Mouse (Mus musculus) neural tube, embryonic 13.5 days (tissue): ENCODE measurements around the gene Adora2b. TPM values are rescaled to one million over a fixed set of nuclear protein-coding genes. Genes with fewer than 3 reads are reported as not detected.

ENCODE experiments used
- ATAC-seq: fragments of 200-750 bp; cut with Nextera tagmentation; 2 replicates; pipeline ENCODE4 v1.8.0; 2017; ENCODE audit warnings: low read depth, mild to moderate bottlenecking, moderate TSS enrichment, moderate library complexity
- H3K27ac ChIP-seq: fragments of 300-500 bp; sonication (generic); replicated peaks from 2 replicates; pipeline ENCODE4 v1.5.1; 2015; ENCODE audit warnings: moderate library complexity, mild to moderate bottlenecking, inconsistent platforms
- H3K27me3 ChIP-seq: fragments of 300-500 bp; sonication (generic); 2 replicates; pipeline ENCODE4 v1.6.1; 2015; ENCODE audit warnings: mild to moderate bottlenecking, inconsistent platforms
- H3K36me3 ChIP-seq: fragments of 300-500 bp; sonication (generic); 2 replicates; pipeline ENCODE4 v1.6.1; 2015; ENCODE audit warnings: mild to moderate bottlenecking, inconsistent platforms
- H3K4me1 ChIP-seq: fragments of 300-500 bp; sonication (generic); replicated peaks from 2 replicates; pipeline ENCODE4 v1.6.1; 2015; ENCODE audit warnings: inconsistent platforms
- H3K4me2 ChIP-seq: fragments of 300-500 bp; sonication (generic); 2 replicates; pipeline ENCODE4 v1.6.1; 2015; ENCODE audit warnings: inconsistent platforms, mild to moderate bottlenecking, moderate library complexity
- H3K4me3 ChIP-seq: fragments of 300-500 bp; sonication (generic); 2 replicates; pipeline ENCODE4 v1.5.1; 2015; ENCODE audit warnings: mild to moderate bottlenecking, inconsistent platforms
- H3K9ac ChIP-seq: fragments of 300-500 bp; sonication (generic); 2 replicates; pipeline ENCODE4 v1.6.1; 2015; ENCODE audit warnings: moderate library complexity, mild to moderate bottlenecking, inconsistent platforms
- H3K9me3 ChIP-seq: fragments of 300-500 bp; sonication (generic); 2 replicates; pipeline ENCODE4 v1.6.1; 2016; ENCODE audit warnings: inconsistent platforms
- whole genome bisulfite sequencing: fragments of 180-500 bp; shearing (Covaris S2); methylation state at CpG from one replicate; pipeline ENCODE4 v1.1.7; 2015; 5-methylcytosine and 5-hydroxymethylcytosine counted together
- polyA plus RNA-seq: library from polyadenylated mRNA; unstranded; fragments of >200 nt; fragmentation: Nextera tagmentation; extraction: Ambion mirVana; gene quantifications from 2 replicates; pipeline ENCODE4 v1.2.1, GENCODE M21; 2015

The Adora2b gene
- polyA plus RNA-seq, 1 experiment from 2014 or later: 5.9 TPM

GRCm38 (mm10) chr11:62224797-62225196, 24.0 kb upstream of the Adora2b start:
- no peak overlapping the region for H3K4me3 ChIP-seq
- no peak overlapping the region for H3K27ac ChIP-seq
- no peaks in the 10 kb centered on the region for H3K4me1 ChIP-seq
- H3K9me3 ChIP-seq: no peaks in the 10 kb centered on the region
- no peak overlapping the region for H3K9ac ChIP-seq
- no peaks in the 10 kb centered on the region for H3K27me3 ChIP-seq
- WGBS: 77% methylated on average over 4 of the region's 4 CpGs
- H3K4me2 ChIP-seq: no peak overlapping the region
- no peak for ATAC-seq
- 0 out of 2 replicates have a peak, but pooled peaks cover 8% of the 10 kb centered on the region for H3K36me3 ChIP-seq

GRCm38 (mm10) chr11:62240631-62241261, 8.0 kb upstream of the Adora2b start:
- Histone ChIP-seq H3K27me3 (no peaks in the 10 kb centered on the region), H3K9me3 (no peaks in the 10 kb centered on the region), H3K36me3 (no peaks in the 10 kb centered on the region), H3K4me2 (no peak overlapping the region), H3K9ac (no peak overlapping the region), H3K27ac (no peak overlapping the region), H3K4me1 (no peaks in the 10 kb centered on the region), H3K4me3 (no peak overlapping the region)
- WGBS: 87% methylated on average over 12 of the region's 12 CpGs
- no peak for ATAC-seq

- H3K4me3 ChIP-seq: no peak overlapping the region
- H3K27ac ChIP-seq: no peak overlapping the region
- peaks cover 15% of the 10 kb centered on the region; the same call in 1 of the 2 replicates for H3K27me3 ChIP-seq
- ATAC-seq: no peak
- no peaks in the 10 kb centered on the region for H3K9me3 ChIP-seq
- no peaks in the 10 kb centered on the region for H3K36me3 ChIP-seq
- no peak overlapping the region for H3K4me2 ChIP-seq
- WGBS: 92% methylated on average over 8 of the region's 8 CpGs
- H3K4me1 ChIP-seq: peaks cover 4% of the 10 kb centered on the region
- no peak overlapping the region for H3K9ac ChIP-seq
These were observed 4.9 kb upstream of the Adora2b start for GRCm38 (mm10) chr11:62243871-62244270.

DNA sequence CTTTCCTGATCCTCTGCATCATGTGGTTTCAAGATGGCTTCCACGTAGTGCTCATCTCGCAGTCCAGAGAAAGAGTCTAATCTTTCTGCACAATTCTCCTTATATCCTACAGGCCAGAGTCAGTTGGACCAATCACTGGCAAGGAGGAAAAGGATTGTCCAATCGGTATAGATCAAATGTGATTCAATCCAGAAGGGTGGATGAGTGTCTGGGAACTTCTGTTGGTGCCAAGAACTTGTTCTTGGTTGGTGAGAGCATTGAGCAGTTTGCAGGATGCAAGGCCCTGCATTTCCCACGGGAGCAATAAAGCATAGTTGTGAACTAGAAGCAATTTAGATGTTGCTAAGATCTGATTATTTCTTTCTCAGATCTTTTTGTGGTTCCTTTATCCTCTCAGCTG, 4.3 kb upstream of the Adora2b start:
- Histone ChIP-seq H3K4me2 (no peak overlapping the region), H3K27ac (no peak overlapping the region), H3K36me3 (no peaks in the 10 kb centered on the region), H3K9ac (no peak overlapping the region), H3K4me3 (no peak overlapping the region), H3K27me3 (peaks cover 18% of the 10 kb centered on the region), H3K9me3 (no peaks in the 10 kb centered on the region), H3K4me1 (peaks cover 9% of the 10 kb centered on the region)
- 94% methylated on average over 4 of the region's 4 CpGs for WGBS
- ATAC-seq: no peak

GRCm38 (mm10) chr11:62247759-62248400, 904 bp upstream of the Adora2b start:
- peaks cover 38% of the 10 kb centered on the region for H3K27me3 ChIP-seq
- peak overlapping the region; percentile 67 for H3K9ac ChIP-seq
- H3K4me3 ChIP-seq: peak overlapping the region; percentile 65
- ATAC-seq: no peak
- H3K36me3 ChIP-seq: no peaks in the 10 kb centered on the region
- H3K4me2 ChIP-seq: peak overlapping the region; percentile 95
- H3K27ac ChIP-seq: no peak overlapping the region
- WGBS: 40% methylated on average over 18 of the region's 18 CpGs
- H3K9me3 ChIP-seq: no peaks in the 10 kb centered on the region
- peaks cover 24% of the 10 kb centered on the region for H3K4me1 ChIP-seq

DNA sequence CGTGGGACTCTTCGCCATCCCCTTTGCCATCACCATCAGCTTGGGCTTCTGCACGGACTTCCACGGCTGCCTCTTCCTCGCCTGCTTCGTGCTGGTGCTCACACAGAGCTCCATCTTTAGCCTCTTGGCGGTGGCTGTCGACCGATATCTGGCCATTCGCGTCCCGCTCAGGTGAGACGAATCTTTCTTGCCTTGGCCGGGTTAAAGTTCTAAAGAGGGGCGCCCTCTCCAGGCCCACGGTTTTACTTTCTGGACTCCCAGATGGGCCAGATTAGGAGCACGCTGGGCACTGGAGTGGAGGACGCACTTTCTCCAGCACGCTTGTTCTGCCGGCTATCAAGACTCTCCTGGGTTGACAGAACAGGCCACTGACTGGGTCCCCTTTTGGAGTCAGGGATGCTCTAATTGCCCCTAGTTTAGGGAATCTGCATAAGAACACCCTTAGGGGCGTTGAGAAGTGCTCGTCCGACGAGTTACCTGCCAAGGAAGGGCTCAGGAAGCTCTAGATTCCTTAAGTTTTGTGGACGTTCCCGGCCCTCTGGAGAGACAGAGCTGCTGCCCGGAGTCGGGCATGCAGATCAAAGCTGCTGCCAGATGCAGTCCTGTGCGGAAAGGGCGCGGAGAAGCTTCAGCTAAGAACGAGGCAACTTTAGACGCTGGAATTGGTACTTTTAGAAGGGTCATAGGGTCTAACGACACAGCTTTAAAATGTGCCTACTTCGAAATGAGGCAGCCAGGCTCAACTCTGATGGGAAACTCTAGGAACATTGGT, 668 bp downstream of the Adora2b start:
- 2% methylated on average over 35 of the region's 35 CpGs for WGBS
- Histone ChIP-seq H3K27ac (no peak overlapping the region), H3K36me3 (no peaks in the 10 kb centered on the region), H3K4me1 (peaks cover 24% of the 10 kb centered on the region), H3K9ac (peak overlapping the region; percentile 67), H3K4me2 (peak overlapping the region; percentile 95), H3K9me3 (no peaks in the 10 kb centered on the region), H3K27me3 (peaks cover 38% of the 10 kb centered on the region), H3K4me3 (peak overlapping the region; percentile 65)
- ATAC-seq: peak; percentile 52

DNA sequence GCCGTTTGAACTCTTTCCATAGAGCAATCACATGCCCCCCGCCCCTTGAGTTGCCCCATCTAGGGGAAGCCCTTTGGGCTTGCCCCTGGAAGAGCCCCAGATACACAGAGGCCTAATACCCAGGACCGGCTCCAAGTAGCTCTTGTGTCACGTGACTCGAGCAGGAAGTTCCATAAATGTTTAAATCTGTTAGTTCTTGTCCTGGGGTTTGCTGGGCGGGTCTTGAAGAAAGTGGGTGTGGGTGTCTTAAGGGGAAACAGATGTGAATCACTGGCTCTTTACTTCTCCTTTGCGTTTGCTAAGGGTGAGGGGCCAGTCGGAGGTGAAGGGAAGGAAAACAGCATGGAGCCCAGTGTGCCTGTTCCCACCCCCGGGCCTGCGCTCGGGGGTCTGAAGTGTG, 2.3 kb downstream of the Adora2b start:
- H3K4me3 ChIP-seq: 0 out of 2 replicates have a peak overlapping the region, but pooled peaks have one; percentile 65
- no peak for ATAC-seq
- WGBS: 66% methylated on average over 11 of the region's 11 CpGs
- no peak overlapping the region for H3K9ac ChIP-seq
- H3K4me1 ChIP-seq: peaks cover 24% of the 10 kb centered on the region
- H3K4me2 ChIP-seq: peak overlapping the region; percentile 95
- H3K36me3 ChIP-seq: no peaks in the 10 kb centered on the region
- H3K27ac ChIP-seq: no peak overlapping the region
- no peaks in the 10 kb centered on the region for H3K9me3 ChIP-seq
- peaks cover 38% of the 10 kb centered on the region for H3K27me3 ChIP-seq

DNA sequence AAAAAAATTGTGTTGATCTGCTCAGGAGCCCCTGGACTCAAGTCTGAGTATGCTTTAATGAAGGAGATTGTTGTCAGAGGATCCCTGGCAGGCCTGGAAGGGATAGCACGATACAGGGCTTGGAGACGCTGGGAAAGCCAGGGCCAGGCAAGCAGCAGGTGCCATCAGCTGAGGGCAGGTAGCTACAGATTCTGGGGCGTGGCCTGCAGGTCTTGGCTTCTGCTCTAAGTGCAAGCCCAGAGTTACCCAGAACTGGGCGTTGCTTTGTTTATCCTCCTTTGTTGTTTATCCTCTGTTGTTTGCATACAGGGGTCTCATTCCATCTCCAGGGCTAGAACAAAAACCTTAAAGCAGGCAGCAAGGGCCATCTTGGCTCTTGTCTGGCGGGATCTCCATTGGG, 4.6 kb downstream of the Adora2b start:
- no peak overlapping the region for H3K27ac ChIP-seq
- no peak overlapping the region for H3K4me3 ChIP-seq
- H3K27me3 ChIP-seq: peaks cover 23% of the 10 kb centered on the region
- no peak for ATAC-seq
- H3K4me1 ChIP-seq: peaks cover 19% of the 10 kb centered on the region
- no peak overlapping the region for H3K4me2 ChIP-seq
- 85% methylated on average over 5 of the region's 5 CpGs for WGBS
- no peak overlapping the region for H3K9ac ChIP-seq
- H3K36me3 ChIP-seq: no peaks in the 10 kb centered on the region
- no peaks in the 10 kb centered on the region for H3K9me3 ChIP-seq

- no peak overlapping the region for H3K4me3 ChIP-seq
- WGBS: 59% methylated on average over 5 of the region's 5 CpGs
These were observed 10.4 kb downstream of the Adora2b start for GRCm38 (mm10) chr11:62259214-62259613.

DNA sequence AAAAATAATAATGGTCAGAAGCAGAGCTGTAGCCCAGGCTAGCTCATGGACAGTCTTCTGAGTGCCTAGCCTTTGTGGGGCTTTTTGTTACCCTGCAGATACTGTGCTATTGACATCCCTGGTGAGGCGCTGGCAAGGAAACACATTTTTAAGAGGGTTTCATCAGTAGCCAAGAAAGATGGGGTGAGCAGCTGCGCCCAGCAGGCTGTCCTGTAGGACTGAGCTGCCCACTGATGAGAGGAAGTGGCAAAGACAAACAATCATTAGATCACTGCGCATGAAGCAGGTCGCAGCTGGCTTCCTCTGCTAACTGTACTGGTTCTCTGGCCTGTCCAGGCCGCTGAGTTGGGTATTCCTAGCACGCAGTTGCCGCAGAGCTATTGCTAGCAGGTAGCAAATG, 14.8 kb downstream of the Adora2b start:
- H3K4me2 ChIP-seq: no peak overlapping the region
- no peak overlapping the region for H3K9ac ChIP-seq
- H3K9me3 ChIP-seq: no peaks in the 10 kb centered on the region
- 60% methylated on average over 7 of the region's 7 CpGs for WGBS
- no peak for ATAC-seq
- no peaks in the 10 kb centered on the region for H3K36me3 ChIP-seq
- H3K4me1 ChIP-seq: peaks cover 31% of the 10 kb centered on the region
- H3K27me3 ChIP-seq: no peaks in the 10 kb centered on the region; the same call in 1 of the 2 replicates
- H3K4me3 ChIP-seq: no peak overlapping the region
- peak overlapping the region; percentile 24; the same call in 1 of the 2 replicates for H3K27ac ChIP-seq

More at GRCm38 (mm10) chr11:62259214-62259613, 10.4 kb downstream of the Adora2b start:
- ATAC-seq: no peak
- H3K27me3 ChIP-seq: no peaks in the 10 kb centered on the region; the same call in 1 of the 2 replicates
- no peaks in the 10 kb centered on the region for H3K9me3 ChIP-seq
- H3K9ac ChIP-seq: no peak overlapping the region
- H3K4me2 ChIP-seq: no peak overlapping the region
- H3K4me1 ChIP-seq: peaks cover 7% of the 10 kb centered on the region
- no peaks in the 10 kb centered on the region for H3K36me3 ChIP-seq
- no peak overlapping the region for H3K27ac ChIP-seq

DNA sequence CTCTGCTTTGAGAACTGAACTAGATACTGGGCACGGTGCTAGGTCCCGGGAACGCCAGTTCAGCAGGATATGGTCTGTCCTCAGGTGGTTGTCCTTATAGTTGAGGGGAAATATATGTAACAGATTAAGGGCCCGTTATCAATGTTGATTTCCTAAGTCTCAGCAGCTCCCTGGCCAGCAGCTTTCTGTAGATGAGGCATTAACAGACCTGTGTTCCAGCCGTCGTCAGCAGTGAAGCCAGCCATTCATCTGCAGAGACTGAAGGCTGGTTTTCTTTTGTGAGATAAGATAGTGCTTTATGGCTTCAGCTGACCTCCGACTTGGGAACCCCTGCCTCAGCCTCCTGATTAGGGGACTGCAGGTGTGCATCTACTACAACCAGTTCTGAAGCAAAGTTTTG, 15.2 kb downstream of the Adora2b start:
- no peaks in the 10 kb centered on the region; the same call in 1 of the 2 replicates for H3K27me3 ChIP-seq
- ATAC-seq: no peak
- H3K9ac ChIP-seq: no peak overlapping the region
- H3K4me3 ChIP-seq: no peak overlapping the region
- H3K27ac ChIP-seq: peak overlapping the region; percentile 24; the same call in 1 of the 2 replicates
- peaks cover 31% of the 10 kb centered on the region for H3K4me1 ChIP-seq
- H3K4me2 ChIP-seq: no peak overlapping the region
- no peaks in the 10 kb centered on the region for H3K36me3 ChIP-seq
- WGBS: 48% methylated on average over 7 of the region's 7 CpGs
- no peaks in the 10 kb centered on the region for H3K9me3 ChIP-seq

GRCm38 (mm10) chr11:62265642-62266041, 16.9 kb downstream of the Adora2b start:
- Histone ChIP-seq H3K4me1 (peaks cover 31% of the 10 kb centered on the region), H3K9me3 (no peaks in the 10 kb centered on the region), H3K4me2 (no peak overlapping the region), H3K36me3 (no peaks in the 10 kb centered on the region), H3K4me3 (no peak overlapping the region), H3K9ac (no peak overlapping the region), H3K27me3 (no peaks in the 10 kb centered on the region; the same call in 1 of the 2 replicates), H3K27ac (0 out of 2 replicates have a peak overlapping the region, but pooled peaks have one; percentile 1)
- no peak for ATAC-seq
- 51% methylated on average over 7 of the region's 7 CpGs for WGBS
